Mouse (Mus musculus): ENCODE measurements around the gene Heyl.
A peak's percentile ranks its signal among the peaks of the same experiment; 100 is the strongest.

The Heyl gene

DNA sequence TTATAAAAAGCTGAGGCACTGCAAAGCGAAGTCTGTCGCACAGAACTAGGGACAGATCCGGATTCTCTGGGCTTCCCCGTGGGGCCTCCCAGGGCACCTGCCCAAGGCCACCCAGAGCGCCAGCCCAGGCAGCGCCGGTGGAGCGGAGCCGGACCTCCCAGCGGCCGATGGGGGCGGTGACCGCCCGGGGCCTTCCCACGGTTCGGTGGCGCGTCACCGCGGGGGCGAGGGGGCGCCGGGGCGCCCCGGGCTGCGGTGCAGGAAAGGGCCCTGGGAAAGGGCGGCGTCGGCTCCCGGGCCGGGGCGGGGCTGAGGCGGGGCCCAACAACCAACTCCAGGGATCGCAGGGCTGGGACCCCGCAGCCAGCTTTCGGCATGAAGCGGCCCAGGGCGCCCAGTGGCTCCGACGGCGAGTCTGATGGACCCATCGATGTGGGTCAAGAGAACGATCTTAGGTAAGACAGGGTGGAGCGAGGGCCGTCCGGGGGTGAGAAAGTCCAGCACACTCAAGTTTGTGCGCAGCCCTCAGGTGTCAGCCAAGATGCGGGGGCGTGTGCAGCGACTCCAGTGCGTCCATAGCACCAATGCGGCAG lies at the start of gene Heyl:
Gene Heyl, plus strand, starts transcription at position 65 of the 593 bp plus-strand sequence.
- peak in 1 of 2 experiments; percentile 34 for DNase-seq (ENCODE audit: low spot score in 2 of 2)

DNA sequence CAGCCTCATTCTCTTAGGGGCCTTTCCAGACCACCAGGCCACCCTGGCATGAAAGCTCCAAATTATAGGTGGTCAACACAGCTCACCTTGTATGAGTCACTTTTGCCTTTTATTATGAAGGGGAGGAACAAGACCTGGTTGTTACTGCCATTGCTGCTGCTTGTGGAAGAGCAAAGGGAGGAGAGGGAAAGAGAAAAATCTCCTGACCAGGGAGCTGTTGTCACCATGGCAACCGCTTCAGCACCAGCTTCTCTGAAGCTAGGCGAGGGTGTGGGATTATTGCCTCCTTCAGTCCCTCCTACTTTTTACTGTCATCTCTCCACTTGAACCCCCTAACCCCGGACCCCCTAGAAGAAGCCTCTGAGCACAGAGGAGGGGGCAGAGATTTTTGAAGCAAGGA lies 48.5 kb upstream of the Heyl start:
- no peak for DNase-seq (ENCODE audit: low spot score in 2 of 2)

DNA sequence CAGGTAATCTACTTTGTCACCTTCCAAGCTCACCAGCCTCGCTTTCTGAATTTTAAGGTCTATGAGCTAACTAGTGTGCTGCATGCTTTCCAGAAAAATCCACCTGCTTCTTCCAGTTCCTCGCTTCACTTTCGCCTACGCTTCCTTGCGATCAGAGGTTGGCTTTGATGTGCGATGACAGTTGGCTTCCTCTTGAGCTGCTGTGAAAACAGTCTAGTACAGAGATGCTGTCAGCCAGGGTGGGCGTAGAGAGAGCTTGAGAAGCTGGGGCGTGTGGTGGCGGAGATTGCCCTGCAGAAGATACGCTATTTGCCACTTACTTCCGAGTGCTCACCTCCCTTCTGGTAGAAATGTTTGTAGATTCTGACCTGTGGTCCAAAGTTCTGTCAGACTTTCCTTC lies 41.0 kb upstream of the Heyl start:
- DNase-seq (ENCODE audit: low spot score in 2 of 2) = no peak

DNA sequence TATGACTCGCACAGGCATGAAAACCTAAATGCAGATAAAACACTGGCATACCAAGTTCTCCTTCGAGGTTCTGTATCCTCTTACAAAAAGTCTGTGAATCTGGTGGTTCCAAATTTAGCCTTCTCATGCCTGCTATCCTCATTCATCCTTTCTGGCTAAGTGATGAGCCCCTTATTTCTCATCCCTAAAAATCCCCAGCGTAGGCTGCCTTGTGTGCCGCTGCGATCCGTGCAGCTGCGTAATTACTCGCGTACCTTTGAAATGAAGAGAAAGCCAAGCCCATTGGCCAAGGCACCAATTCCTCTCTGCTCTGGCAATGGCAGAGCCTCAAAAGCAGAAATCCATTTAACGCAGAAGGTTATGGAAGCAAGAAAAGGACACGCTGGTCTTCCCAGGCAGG lies 39.6 kb upstream of the Heyl start:
- DNase-seq (ENCODE audit: low spot score in 2 of 2) = no peak

DNA sequence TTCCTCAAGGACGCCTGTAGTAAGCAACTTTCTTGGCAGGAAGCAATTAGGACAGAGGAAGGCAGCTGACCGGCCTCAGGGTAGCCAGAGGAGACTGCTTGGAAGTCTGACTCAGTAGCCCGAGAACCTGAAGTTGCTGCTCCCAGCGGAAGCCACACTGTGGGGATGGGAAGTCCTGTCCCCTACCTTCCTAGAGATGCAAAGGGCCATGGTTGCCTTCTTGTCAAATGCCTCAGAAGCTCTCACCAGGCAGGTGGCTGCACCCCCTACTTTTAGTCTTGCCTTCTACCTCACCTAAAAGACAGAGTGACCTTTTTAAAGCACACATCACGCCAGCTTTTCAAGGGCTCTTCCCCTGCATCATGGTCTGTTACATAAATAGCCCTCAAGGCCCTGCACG lies 36.7 kb upstream of the Heyl start:
- DNase-seq (ENCODE audit: low spot score in 2 of 2) = no peak

DNA sequence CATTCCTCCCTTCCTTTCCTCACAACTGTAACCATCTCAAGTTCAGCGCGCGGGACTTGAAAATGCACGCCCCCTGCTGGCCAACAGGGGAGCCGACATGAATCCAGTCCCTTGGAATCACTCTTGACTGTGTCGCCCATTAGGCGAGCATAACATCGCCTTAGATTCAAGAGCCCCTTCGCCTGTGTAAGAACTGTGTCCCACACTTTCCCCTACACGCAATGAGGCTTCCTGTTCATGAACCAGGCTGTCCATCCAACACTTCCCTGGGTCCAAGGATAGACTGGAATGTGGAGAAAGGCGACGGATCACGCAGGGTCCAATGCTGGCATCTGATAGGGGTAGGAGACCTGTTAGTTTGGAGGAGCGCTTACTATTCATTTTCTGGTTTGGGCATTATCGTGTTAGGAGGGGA lies 32.6 kb upstream of the Heyl start:
- DNase-seq (ENCODE audit: low spot score in 2 of 2) = peak; percentile 24 to 67

DNA sequence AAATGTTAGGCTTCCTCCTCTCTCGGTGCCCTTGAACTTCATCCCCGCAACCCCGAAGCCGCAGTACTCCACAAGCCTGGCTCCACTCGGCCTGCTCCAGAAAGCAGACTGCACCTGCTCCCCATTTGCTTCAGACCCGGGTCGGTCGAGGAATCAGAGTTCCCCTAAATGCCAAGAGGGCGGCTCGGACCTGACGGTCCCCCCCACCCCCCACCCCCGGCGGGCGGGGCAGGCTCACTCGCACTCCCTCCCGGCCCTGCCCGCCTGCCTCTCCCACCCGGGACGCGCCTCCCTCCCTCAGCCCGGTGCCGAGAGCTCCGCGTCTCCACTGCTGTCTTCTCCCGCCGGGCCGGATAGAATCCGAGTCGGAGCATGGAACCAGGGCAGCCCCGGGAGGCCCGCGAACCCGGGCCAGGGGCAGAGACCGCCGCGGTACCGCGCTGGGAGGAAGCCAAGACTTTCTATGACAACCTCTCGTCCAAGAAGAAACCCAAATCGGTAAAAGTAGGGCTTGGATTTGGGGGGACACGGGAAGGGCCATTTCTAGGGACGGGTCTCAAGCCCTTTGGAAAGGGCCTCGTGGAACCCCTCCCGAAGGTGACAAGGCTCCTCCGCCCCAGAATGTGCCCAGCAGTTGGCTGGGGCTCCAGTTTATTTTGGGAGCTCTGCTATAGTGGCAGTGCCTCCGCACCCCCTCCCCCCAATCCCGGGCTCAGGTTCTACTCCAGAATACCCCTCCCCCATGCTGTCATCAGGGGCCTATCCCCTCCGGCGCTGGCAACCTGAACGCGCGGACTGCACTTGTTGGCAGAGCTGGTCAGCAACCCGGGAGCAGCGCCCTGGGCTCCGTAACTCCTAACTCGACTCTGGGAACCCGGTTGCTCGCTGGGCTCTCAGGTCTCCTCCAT lies 31.9 kb upstream of the Heyl start, which contains the start of gene Nt5c1a:
Gene Nt5c1a, plus strand, starts transcription at position 319 of the 908 bp plus-strand sequence.
- no peak for DNase-seq (ENCODE audit: low spot score in 2 of 2)

DNA sequence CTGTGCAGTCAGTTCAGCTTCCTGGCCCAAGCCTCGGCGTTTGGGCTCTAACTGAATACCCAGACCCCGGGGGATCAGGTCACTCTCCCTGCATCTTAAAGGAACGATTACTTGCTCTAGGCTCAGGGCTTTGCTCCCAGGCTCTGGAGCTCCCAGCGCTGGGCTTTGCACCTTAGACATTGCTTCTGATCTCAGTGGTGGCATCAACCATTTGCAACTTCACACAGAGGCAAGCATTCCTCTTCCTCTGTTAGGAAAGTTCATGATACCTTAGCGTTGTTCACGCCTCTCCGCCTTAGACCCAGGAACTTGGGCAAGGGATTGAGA lies 31.3 kb upstream of the Heyl start:
- no peak for DNase-seq (ENCODE audit: low spot score in 2 of 2)

DNA sequence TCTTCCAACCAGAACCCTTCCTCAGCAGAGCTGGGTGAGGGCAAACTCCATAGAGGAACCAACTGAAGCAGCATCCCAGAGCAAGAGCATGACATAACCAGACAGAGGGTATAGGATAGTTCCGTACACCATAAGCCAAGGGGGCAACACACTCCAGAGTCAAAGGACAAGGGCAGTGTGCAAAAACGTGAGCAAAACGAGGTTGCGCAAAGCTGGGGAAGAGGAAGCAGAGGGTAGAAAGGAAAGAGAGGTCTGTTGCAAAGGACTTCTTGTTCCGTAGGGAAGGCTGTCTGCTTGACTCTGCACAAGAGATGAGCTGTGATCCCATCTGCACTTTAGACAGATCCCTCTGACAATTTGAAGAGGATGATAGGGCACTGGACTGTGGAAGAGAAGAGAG lies 26.0 kb upstream of the Heyl start:
- no peak for DNase-seq (ENCODE audit: low spot score in 2 of 2)

DNA sequence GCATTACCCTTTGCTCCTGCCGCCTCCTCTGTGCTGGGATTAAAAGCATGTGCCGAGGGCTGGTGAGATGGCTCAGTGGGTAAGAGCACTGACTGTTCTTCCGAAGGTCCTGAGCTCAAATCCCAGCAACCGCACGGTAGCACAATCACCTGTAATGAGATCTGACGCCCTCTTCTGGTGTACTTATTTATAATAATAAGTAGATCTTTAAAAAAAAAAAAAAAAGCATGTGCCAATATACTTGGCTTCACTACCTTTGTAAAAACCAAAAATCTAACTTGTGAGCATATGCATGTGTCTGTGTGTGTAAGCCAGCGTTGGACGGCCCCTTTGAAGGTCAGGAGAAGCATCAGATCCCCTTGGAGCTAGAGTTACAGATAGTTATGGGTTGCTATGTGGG lies 22.4 kb upstream of the Heyl start:
- no peak for DNase-seq (ENCODE audit: low spot score in 2 of 2)

DNA sequence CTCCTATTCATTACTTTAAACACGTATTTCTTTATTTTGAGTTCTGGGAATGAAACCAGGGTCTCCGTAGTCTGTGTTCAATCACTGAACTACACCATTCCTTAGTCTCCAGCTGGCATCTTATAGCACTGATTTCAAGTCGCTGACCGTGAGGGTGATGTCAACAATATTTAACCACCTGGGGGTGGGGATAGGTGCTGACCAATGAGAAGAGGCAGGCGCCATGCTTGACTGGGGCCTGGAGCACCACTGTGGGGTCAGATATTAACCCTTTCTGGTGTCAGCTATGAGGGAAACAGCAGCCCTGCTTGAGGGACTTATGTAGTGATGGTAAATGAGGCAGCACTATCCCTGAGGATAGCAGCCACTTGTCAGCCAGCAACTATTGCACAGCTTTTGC lies 21.9 kb upstream of the Heyl start:
- DNase-seq (ENCODE audit: low spot score in 2 of 2) = no peak

DNA sequence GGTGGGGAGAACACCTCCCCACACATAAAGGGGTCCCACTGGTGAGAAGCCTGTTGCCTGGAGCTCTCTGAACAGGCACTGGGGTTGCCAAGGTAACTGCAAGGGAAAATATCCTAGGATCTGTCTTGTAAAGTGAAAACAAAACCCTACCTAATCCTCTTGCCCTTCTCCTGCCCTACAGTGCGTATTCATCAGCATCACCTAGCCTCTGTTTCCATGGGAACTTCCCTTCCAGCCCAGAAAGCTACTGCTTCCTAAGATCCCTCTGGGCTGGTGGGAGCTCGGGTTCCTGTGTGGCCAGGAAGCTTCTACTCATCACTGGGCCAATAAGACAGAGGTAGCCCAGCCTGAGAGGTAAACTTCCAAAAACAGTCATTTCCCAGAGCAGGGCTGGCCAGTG lies 21.0 kb upstream of the Heyl start:
- DNase-seq (ENCODE audit: low spot score in 2 of 2) = no peak

DNA sequence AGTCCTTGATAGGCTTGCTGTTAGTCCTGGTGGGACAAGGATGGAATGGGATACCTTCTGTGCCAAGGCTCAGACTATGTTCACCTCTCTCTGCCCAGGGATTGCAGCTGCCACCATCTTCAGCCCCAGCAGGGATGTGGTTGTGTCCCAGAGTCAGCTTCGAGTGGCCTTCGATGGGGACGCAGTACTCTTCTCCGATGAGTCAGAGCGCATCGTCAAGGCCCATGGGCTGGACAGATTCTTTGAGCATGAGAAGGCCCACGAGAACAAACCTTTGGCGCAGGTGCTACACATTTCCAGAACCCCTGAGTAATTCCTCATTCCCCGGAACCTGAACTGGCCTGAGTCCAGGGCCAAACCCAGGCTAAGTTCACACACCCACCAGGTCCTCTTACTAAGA lies 19.4 kb upstream of the Heyl start:
- DNase-seq (ENCODE audit: low spot score in 2 of 2) = no peak

DNA sequence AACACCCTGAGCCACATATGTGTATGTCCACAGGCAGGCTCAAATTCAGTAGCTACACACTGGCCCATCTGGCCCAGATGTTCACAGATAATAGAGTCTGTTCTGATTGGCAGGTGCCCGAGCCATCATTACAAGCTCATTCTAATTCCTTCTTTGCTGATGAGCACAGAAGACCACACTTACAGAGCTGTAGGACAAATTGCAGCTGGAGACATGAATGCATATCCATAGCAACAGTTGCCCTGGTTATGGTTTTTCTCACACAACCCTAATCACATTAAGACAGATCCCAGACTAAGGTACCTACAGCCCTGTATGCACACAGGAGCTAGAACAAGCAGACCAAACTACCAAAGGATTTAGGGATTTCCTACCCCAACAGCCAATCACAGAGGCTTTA lies 18.0 kb upstream of the Heyl start:
- DNase-seq (ENCODE audit: low spot score in 2 of 2) = no peak

DNA sequence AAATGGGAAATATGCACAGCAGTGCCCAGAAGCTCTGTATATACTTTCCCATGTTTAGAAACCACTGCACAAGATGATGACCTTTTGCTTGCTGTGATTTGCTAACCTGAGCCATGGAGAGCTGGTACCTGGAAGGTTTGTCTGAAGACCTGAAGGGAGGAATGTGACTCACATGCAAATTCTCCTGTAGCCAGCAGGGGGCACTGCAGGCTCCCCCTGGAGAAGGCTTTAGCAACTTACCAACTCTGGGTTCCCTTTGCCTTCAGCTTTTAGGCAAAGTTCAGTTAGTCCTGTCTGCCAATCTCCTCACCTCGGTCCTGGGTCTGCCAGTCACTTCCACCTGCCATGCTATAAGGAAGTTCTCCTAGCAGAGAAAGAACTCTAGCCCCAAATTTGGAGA lies 16.6 kb upstream of the Heyl start:
- DNase-seq (ENCODE audit: low spot score in 2 of 2) = peak; percentile 38 to 67

DNA sequence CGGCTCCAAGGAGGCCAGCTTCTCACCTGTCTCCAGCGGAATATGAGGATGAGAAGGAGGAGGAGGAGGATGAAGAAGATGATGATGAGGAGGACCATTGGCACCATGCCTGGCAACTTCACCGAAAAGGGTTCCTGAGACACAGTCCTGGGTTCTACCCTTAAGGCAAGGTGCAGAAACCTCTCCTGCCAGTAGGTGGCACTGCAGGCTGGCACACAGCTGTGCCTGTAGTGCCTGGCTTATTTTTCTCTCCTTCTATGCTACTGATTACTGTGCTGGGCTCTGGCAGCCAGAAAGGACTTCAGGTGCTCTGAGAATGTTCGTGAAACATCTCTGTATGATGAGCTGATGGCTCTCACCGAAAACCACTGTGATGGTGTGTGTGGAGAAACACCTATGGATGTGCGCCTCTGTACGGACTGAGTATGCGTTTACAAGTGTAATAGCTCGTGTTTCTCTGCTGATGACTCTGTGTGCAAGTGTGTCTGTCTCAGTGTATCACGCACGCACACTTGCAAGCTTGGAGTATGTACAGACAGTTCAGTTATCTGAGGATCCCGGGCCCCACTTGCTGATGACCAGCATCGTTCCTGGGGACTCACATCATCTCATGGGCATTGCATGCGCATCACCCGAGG lies 13.5 kb upstream of the Heyl start:
- DNase-seq (ENCODE audit: low spot score in 2 of 2) = peak; percentile 55 to 81

DNA sequence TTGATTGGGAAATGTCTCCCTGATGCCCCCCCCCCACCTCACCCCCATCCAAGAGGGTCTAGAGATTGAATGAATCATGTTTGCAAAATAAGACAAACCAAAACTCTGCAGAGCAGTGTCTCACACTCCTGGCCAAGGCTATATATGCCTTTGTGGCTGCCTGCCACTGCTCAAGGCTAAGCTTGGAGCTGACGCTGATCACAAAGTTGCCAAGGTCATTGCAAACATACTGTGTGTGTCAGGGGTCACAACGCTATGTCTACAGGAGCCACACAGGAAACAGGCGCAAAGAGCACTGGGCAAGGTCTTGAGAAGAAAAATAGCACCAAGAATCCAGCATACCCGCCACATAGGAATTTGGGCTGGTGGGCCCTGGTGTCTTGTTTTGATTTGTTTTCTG lies 12.7 kb upstream of the Heyl start:
- DNase-seq (ENCODE audit: low spot score in 2 of 2) = no peak

DNA sequence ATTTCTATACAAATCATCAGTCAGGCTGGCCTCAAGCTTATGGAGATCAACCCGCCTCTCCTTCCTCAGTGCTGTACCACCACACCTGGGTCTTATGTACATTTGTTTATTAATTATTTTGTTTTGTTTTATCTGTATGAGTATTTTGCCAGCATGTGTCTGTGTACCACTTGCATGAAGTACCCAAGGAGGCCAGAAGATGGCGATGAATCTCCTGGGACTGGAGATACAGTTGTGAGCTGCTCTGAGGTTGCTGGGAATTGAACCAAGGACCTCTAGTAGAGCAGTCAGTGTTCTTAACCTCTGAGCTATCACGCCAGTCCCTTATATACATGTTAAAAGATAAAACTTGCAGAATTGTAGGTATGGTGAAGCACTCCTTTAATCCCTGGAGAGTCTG lies 10.0 kb upstream of the Heyl start:
- DNase-seq (ENCODE audit: low spot score in 2 of 2) = peak in 1 of 2 experiments; percentile 58

DNA sequence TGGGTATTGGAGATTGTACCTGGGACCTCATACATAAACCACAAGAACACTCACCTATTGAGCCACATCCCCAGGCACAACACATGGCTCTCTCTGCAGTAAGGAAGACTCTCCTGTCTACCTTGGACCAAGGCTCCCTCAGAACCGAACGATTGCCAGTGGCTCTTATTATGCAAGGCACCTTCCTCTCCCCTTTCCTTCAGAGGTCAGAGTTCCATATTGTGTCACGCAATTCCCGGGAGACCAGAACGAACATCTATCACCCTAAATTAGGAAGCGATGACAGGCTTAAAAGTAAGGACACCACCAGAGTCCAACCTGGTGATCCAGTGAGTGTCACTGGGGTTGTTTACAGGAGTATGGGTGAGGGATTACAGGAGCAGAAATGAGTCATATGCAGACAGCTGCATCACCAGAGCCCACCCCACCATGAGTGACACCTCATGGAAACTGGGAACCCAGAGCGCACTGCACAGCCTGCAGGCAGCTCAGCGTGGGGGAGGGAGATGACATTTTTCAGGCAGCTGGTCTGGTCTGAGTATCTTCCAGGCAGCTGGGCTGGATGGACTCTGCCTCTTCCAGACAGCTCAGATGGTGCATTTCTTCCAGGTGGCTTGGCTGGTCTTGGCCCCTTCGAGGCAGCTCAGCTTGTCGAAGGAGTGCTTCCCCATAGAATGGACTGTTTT lies 7.5 kb upstream of the Heyl start:
- DNase-seq (ENCODE audit: low spot score in 2 of 2) = no peak

DNA sequence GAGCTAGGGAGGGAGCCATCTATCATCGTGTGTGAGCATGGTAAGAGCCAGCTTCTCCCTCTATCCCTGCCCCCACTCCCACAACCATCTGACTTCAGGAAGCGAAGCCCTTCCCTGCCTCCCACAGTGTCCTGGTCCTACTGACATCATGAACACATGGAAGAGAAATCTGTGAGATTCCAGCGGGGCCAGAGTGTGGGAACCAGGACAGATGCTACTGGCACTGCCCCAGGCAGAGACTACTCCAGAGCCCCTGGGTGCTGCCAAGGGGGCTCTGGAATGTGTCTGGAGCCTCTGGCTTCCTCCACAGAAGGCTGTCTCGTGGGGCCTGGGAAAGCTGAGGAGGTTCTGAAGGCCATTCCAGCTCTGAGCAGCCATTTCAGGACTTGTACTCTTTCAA lies 5.6 kb upstream of the Heyl start:
- no peak for DNase-seq (ENCODE audit: low spot score in 2 of 2)

DNA sequence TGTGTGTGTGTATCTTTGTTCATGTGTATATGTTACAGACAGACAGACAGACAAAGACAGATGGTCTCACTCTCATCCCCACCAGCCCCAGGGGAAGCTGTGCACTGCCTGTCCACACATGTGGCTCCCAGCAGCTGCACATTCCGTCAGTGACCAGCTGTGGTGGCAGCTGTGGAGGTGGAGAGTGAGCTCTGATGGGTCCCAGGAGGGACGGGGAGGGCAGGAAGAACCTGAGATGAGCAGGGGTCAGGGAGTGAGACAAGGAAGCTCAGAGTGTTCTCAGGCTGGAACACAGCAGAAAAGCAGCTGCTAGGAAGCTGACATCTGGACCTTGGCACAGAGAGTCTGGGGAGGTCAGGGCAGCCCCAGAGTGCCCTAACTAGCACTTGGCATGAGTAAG lies 5.1 kb upstream of the Heyl start:
- DNase-seq (ENCODE audit: low spot score in 2 of 2) = peak in 1 of 2 experiments; percentile 30

DNA sequence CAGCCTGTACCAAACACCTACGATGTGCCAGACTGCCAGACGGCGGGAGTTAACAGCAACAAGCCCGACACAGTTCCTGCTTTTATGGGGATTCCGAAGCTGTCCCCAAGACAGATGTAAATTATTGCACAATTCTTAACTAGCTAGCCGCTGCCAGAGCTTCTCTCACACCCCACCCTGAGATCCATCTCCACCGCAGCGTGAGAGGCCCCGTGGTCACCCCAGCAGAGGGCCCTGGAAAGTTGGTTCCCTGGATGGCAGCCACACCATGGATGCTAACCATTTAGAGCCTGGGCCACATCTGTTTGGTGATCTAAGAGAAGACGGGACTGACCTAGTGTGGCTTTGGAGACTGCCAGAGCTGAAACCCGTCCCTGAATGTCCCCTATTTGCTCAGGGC lies 4.2 kb upstream of the Heyl start:
- no peak for DNase-seq (ENCODE audit: low spot score in 2 of 2)

Measured in spleen, postnatal 10 days (tissue).